Mouse (Mus musculus): ENCODE measurements at regions not wholly inside any gene's neighbourhood (a gene's known extent, or its start where the extent isn't known, plus 50 kb on each side); places are given as distances from the start of the nearest gene placed in this dataset.

DNA sequence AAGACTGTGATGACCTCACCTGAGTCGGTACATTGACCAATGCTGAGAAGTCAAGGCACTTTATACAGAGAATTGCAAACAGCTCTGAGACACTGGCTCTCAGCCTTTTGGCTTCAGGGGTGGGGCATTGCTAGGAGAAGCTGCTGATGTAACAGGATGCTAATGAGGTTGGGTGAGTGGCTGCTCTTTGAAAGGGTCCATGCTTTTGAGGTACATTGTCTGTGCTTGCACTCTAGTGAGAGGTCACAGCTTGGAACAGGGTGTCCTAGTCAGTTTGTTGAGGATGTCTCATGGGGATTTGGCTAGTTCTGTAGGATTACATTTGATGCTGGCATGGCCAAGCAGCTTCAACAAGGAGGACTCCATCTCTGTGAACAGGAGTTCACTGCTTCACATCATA lies 109.1 kb upstream of the Auts2 start:
- no peak for DNase-seq (ENCODE audit: low read depth)

DNA sequence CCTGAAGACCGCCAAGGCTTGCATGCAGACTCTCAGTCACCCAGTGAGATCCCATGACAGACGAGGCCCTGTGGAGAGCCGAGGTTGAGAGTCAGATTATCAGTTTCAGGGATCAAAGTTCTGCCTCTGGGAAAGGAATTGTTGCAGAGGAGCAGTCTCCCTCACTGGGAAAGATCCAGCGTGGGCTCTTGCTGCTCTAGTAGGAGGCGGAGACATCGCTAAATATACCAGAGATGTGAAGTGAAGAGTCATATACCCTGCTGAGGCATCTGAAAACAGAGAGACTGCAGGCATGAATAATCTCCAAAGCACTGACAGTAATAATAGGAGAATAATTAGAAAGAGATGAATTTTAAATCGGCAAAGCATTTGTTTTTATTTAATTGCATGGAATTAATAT lies 106.6 kb upstream of the Auts2 start:
- no peak for DNase-seq (ENCODE audit: low read depth)

DNA sequence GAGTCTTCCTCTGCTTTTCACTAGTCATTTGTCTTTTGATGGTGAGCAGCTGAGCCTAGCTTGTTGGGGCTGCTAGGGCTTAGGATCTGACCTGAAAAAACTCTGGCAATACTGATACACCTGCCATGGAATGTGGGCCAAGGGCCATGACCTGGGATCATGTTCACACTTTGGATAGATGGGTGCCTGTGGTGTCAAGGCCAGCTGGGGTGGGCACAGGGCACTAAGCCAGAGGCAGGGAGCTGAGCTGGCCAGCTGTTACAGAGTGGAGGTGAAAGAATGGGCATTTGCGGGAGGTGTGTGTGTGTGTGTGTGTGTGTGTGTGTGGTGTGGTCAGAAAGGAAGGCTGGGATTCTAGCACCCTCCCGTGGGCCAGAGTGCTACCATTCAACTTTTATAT lies 105.6 kb upstream of the Auts2 start:
- DNase-seq (ENCODE audit: low read depth) = no peak

DNA sequence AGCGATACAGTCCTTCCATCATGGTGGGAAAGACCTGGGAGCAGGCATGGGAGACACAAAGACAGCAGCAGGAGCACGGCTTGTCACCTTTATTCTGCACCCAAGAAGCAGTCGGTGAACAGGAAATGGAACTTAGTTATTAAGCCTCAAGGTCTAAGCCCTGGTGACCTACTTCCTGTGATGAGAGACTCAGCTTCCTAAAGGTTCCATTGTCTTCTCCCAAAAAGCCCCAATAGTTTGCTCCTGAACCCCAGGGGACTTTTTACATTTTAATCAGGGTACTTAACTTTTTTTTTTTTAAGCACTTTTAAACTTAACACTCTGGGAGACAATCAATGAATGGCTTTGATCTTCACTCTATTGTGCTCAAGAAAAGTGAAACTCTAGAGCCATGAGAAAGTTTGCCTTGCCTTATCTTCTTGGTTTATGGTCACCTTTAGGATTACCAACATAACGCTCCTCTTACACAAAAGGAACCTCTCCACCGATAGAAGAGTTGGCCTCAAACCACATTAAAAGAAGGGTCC lies 101.6 kb upstream of the Auts2 start:
- no peak for DNase-seq (ENCODE audit: low read depth)

DNA sequence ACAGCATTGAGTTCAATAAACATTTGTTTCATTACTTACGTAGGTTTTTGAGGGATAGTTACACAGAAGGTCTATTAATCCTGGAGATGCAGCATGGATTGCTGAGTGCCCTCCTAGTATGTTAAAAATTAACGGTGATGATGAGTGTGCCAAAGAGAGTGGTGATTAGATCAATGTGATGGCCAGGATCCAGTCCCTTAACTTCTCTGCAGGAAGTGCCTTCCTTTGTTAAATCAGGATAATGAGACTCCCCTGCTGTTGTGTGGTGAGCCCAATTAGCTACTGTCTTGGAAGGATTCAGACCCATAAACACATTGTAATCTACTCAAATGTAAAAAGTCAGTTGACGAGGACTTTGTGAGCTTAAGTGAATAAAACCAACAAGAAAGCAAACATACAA lies 100.1 kb upstream of the Auts2 start:
- no peak for DNase-seq (ENCODE audit: low read depth)

DNA sequence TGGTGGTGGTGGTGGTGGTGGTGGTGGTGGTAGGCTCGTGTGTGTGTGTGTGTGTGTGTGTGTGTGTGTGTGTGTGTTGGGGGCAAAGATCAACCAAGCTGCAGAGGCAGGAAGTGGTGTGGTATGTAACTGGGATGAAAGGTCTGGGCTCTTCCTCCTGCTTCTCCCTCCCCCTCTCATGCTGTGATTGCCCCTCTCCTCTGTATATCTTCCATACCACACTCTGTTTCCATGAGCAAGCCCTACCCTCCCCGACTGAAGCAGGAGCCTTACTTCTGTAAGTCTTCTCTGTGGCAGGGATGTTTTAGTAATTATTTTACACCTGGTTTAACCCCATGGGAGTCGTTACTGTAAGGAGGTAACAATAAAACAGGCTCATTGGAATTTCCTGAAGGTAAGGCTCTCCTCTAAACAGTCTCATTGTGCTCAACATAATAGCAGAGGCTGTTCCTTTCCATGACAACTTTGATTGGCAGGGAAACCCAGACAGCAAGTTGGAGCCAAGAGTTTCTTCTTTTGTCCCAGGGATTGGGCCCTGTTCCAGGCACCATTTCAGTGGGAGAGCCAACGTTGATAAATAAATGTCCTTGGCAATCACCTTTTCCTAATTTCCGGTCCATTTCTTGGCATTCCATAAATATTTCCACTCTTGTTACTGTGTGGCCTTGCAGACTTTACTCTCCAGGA lies 90.2 kb upstream of the Auts2 start:
- DNase-seq (ENCODE audit: low read depth) = no peak

DNA sequence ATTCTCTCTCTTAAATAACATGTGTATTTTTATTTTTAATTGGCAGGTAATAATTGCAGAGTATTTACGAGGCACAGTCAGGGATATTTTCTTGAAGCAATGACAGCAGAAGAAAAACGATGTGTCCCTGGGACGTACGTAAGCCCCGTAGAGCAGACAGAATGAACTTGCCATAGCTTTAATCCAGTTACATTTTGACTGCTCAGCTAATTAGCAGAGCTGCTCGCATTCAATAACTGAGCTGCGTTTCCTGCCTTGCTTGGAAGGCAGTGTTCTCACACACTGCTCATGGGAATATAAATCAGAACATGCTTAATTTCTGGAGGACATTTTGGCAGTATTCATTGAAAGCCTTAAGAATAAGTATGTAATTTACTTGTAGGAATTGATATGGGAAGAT lies 78.6 kb upstream of the Auts2 start:
- no peak for DNase-seq (ENCODE audit: low read depth)

DNA sequence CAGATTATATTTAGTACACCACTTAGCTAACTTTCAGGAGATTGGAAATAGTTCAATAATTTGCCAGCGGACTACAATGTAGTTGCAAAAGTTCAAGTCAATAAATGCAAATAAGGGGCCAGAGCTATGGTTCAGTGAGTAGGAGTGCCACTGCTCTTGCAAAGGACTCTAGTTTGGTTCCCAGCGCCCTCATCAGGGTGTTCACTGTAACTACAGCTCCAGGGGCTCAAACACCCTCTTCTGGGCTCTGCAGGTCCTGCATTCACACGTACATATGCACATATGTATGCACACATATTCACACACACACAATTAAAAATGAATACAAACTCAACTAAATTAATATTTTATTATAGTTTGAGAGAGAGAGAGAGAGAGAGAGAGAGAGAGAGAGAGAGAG lies 74.1 kb upstream of the Auts2 start:
- DNase-seq (ENCODE audit: low read depth) = no peak

DNA sequence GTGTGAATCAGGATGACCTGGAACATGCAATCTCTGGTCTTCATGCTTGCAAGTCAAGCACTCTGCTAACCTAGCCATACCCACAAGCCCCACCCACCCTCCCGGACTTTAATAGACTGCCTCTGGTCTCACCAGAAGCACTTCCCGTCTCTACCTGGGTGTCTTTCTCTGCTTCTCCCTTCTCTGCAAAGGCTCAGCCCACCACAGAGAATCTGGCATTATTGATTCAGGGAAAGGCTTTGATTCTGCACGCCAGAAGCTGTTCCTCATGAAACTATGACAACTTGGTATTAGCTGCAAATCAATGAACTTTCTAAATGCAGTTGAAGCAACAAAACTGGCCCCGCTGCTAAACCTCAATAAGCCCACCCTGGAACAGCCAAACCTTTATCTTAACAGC lies 66.1 kb upstream of the Auts2 start:
- no peak for DNase-seq (ENCODE audit: low read depth)

DNA sequence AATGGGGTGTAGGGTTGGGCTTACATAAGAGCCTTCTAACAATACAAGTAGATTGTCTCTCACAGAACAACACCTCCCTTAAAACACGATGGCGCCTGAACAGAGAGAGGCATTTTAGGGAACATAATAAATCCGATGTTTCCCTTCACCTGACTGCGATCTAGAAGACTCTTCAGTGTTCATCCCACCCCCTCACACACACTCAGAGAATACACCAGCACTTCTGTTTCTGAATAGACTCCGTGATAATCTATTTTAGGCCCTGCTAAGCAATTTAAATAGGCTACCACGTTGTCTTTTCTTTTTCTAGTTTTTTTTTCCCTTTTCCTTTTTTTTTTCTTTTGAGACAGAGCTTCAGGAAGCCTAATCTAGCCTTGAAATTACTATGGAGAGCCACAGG lies 63.1 kb upstream of the Auts2 start:
- no peak for DNase-seq (ENCODE audit: low read depth)

DNA sequence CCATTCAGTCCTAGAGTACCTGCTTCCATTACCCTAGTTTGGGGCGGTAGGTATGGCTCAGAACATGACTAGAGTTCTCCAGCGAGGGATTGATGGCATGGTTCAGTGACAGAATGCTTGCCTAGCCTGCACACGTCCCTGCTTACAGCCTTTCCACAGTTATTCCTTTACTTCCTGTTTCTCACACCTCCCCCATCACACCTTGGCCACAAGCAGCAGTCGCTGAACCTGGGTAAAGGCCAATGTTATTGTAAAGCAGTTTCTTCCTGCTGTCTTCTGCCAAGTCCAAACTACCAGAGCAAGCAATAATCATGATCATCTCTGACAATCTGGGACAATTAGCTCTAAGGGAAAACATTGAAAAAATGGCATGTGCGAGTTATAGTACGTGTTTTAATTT lies 51.7 kb upstream of the Auts2 start:
- DNase-seq (ENCODE audit: low read depth) = no peak
